Mouse (Mus musculus) stomach, postnatal 0 days (tissue): ENCODE results near the gene Wnt1. TPM values are rescaled to one million over a fixed set of nuclear protein-coding genes. Genes with fewer than 3 reads are reported as not detected.

Experiments
- ATAC-seq: fragments of 200-750 bp; cut with Nextera tagmentation; 2 replicates; pipeline ENCODE4 v1.8.0; 2017; ENCODE audit not compliant: low FRiP score, low TSS enrichment
- DNase-seq: peaks from one replicate; pipeline ENCODE4 v3.0.0-alpha.2; 2016; ENCODE audit warnings: low spot score
- H3K27ac ChIP-seq: fragments of 300-500 bp; sonication (generic); replicated peaks from 2 replicates; pipeline ENCODE4 v1.5.1; 2014; ENCODE audit warnings: mild to moderate bottlenecking, control low read depth
- H3K27me3 ChIP-seq: fragments of 300-500 bp; sonication (generic); 2 replicates; pipeline ENCODE4 v1.6.1; 2014; ENCODE audit warnings: low read length; ENCODE audit not compliant: control insufficient read depth, insufficient read depth
- H3K36me3 ChIP-seq: fragments of 300-500 bp; sonication (generic); 2 replicates; pipeline ENCODE4 v1.6.1; 2014; ENCODE audit warnings: low read length, mixed read lengths; ENCODE audit not compliant: control insufficient read depth, insufficient read depth
- H3K4me1 ChIP-seq: fragments of 300-500 bp; sonication (generic); replicated peaks from 2 replicates; pipeline ENCODE4 v1.6.1; 2014; ENCODE audit warnings: antibody characterized with exemption; ENCODE audit not compliant: control insufficient read depth, insufficient read depth
- H3K4me2 ChIP-seq: fragments of 300-500 bp; sonication (generic); replicated peaks from 2 replicates; pipeline ENCODE4 v1.6.1; 2014; ENCODE audit warnings: low read depth, mild to moderate bottlenecking, control low read depth, moderate library complexity
- H3K4me3 ChIP-seq: fragments of 300-500 bp; sonication (generic); 2 replicates; pipeline ENCODE4 v1.5.1; 2014; ENCODE audit warnings: low read depth, low read length, control low read depth
- H3K9ac ChIP-seq: fragments of 300-500 bp; sonication (generic); 2 replicates; pipeline ENCODE4 v1.6.1; 2014; ENCODE audit warnings: mild to moderate bottlenecking, low read length, control low read depth, mixed read lengths
- H3K9me3 ChIP-seq: fragments of 300-500 bp; sonication (generic); 2 replicates; pipeline ENCODE4 v1.6.1; 2016; ENCODE audit warnings: low read length; ENCODE audit not compliant: control insufficient read depth
- CTCF ChIP-seq: IDR thresholded peaks from 2 replicates; pipeline ENCODE4 v1.5.1; 2016; ENCODE audit warnings: antibody characterized with exemption, low read depth, mild to moderate bottlenecking, moderate library complexity
- EP300 ChIP-seq: optimal IDR thresholded peaks from 2 replicates; pipeline ENCODE3; 2016; ENCODE audit warnings: antibody characterized with exemption
- WGBS: fragments of 180-500 bp; shearing (Covaris S2); extraction: QIAGEN DNeasy Blood & Tissue Kit; methylation state at CpG from one replicate; pipeline ENCODE4 v1.1.7; 2014; 5-methylcytosine and 5-hydroxymethylcytosine counted together
- polyA plus RNA-seq: library from polyadenylated mRNA; unstranded; fragments of >200 nt; fragmentation: Nextera tagmentation; extraction: Ambion mirVana; gene quantifications from 2 replicates; pipeline ENCODE4 v1.2.1, GENCODE M21; 2015

Gene Wnt1
- polyA plus RNA-seq, 1 experiment from 2014 or later, result not detected

DNA sequence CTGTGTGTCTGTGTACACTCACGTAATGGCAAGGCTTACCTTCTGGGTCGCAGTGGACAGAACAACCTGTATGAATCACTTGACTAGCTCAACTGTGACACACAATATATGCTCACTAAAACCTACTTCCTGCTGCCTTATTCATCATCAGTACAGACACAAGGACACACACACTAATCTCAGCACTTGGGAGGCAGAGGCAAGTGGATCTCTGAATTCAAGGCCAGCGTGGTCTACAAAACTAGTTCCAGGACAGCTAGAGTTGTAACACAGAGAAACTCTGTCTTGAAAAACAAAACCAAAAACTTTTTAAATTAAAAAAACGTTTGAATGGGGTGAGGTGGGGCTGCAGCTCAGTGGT lies 48.1 kb downstream of the Wnt1 start:
- Histone ChIP-seq H3K27me3 (no peaks in the 10 kb centered on the region), H3K36me3 (peaks cover 66% of the 10 kb centered on the region), H3K9ac (no peak overlapping the region), H3K27ac (no peak overlapping the region), H3K4me2 (no peak overlapping the region), H3K9me3 (no peaks in the 10 kb centered on the region), H3K4me3 (no peak overlapping the region), H3K4me1 (no peaks in the 10 kb centered on the region)
- DNase-seq (no peak), ATAC-seq (peak; percentile 21; the same call in 1 of the 2 replicates)
- no peak for TF ChIP-seq EP300
- TF ChIP-seq CTCF, result no peak
- 69% methylated on average over 4 of the region's 4 CpGs for WGBS

DNA sequence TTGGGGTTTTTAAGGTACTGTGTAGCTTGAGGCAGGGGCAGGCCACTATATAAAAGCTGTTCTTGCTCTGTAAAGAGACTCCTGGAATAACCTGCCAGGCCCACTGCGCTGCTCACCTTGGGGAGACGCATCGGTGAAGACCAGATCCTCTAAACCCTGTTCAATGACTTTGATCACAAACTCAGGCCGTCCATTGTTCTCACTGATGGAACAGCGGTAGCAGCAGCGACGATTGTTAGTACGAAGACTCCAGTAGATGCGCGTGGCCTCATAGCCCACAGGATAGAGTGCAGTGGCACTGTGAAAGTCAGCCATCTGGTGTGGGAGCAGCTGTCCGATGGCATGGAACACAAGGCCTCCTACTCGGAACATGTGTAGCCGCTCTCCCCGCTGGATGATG lies 49.5 kb downstream of the Wnt1 start:
- no peak for TF ChIP-seq CTCF
- TF ChIP-seq EP300, result no peak
- Histone ChIP-seq H3K9ac (no peak overlapping the region), H3K27me3 (no peaks in the 10 kb centered on the region), H3K4me2 (no peak overlapping the region), H3K4me3 (no peak overlapping the region), H3K27ac (no peak overlapping the region), H3K36me3 (peaks cover 66% of the 10 kb centered on the region), H3K9me3 (no peaks in the 10 kb centered on the region), H3K4me1 (no peaks in the 10 kb centered on the region)
- 94% methylated on average over 14 of the region's 14 CpGs for WGBS
- ATAC-seq, result no peak
- no peak for DNase-seq

DNA sequence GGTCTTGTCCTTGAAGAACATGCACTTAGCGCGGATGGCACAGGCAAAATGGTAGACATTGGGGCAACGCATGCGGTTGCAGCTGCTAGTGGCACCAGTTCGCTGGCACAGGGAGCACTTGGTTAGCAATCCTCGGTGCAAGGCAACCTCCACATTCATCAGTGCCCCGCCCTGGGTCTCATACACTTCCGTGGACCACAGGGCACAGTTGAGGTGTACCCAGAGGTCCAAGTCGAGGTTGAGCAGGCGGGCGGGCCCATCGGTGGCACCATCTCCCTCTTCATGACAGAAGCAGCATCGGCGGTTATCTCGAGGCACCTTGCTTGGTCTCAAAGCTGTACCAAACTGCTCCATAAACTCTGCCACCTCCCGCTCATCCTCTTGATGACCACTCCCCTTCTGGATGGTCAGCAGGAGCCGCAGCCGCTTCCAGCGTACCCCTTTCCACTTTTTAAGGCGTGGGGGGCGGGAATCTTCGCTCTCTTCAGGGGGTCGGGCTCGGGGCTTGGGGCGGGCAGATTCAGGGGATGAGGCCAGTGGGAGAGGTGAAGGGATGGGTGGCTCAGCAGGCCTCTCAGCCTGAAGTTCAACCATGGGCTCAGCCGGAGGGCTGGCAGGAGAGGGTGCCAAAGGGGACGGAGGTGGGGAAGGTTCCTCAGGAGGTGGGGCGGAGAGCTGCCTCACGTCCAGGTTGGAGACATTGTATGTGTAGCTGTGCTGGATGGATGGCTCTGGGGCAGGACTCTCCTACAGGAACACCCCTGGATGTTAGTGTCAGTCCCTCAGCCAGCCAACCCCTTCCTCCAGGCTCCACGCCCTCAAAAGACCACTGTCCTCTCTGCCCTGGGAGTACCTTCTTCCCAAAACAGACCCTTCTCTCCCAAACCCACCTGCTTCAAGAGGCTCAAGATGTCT lies 50.3 kb downstream of the Wnt1 start:
- H3K4me2 ChIP-seq, result no peak overlapping the region
- H3K9ac ChIP-seq, result no peak overlapping the region
- no peaks in the 10 kb centered on the region for H3K27me3 ChIP-seq
- H3K4me3 ChIP-seq, result no peak overlapping the region
- TF ChIP-seq CTCF (no peak), EP300 (no peak)
- WGBS, result 90% methylated on average over 30 of the region's 30 CpGs
- ATAC-seq (no peak), DNase-seq (no peak)
- H3K9me3 ChIP-seq, result no peaks in the 10 kb centered on the region
- no peak overlapping the region for H3K27ac ChIP-seq
- H3K36me3 ChIP-seq, result peaks cover 66% of the 10 kb centered on the region
- H3K4me1 ChIP-seq, result no peaks in the 10 kb centered on the region

Other genes with a start within 250 kb of the Wnt1 start
- gene Ccnt1, start 218.9 kb upstream of the Wnt1 start, polyA plus RNA-seq, result 20.8 and 23.9 TPM in 2 replicates
- gene 4930415O20Rik, start 218.9 kb upstream of the Wnt1 start, polyA plus RNA-seq, result 0.19 and 0.36 TPM in 2 replicates
- gene Adcy6, start 179.8 kb upstream of the Wnt1 start, polyA plus RNA-seq, result 9.0 and 9.5 TPM in 2 replicates
- gene Cacnb3, start 159.0 kb upstream of the Wnt1 start, polyA plus RNA-seq, result 15.1 and 17.6 TPM in 2 replicates
- 8.2 and 10.3 TPM in 2 replicates for gene Ddx23, start 127.0 kb upstream of the Wnt1 start, polyA plus RNA-seq
- 0.35 and 0.46 TPM in 2 replicates for gene Rnd1, start 112.4 kb upstream of the Wnt1 start, polyA plus RNA-seq
- gene Ccdc65, start 81.7 kb upstream of the Wnt1 start, polyA plus RNA-seq, result 0.70 and 0.76 TPM in 2 replicates
- gene Fkbp11, start 61.7 kb upstream of the Wnt1 start, polyA plus RNA-seq, result 117 and 127 TPM in 2 replicates
- 29.5 and 33.1 TPM in 2 replicates for gene Arf3, start 26.6 kb upstream of the Wnt1 start, polyA plus RNA-seq
- 0.11 TPM in 1 of 2 replicates, not detected in the other for gene Wnt10b, start 11.7 kb upstream of the Wnt1 start, polyA plus RNA-seq
- 0.02 TPM in 1 of 2 replicates, not detected in the other for gene Ddn, start 19.6 kb downstream of the Wnt1 start, polyA plus RNA-seq
- 56.2 TPM in 2 replicates for gene Prkag1, start 41.7 kb downstream of the Wnt1 start, polyA plus RNA-seq
- gene Kmt2d, start 81.3 kb downstream of the Wnt1 start, polyA plus RNA-seq, result 5.1 TPM in 2 replicates
- 3.9 and 4.1 TPM in 2 replicates for gene Rhebl1, start 104.7 kb downstream of the Wnt1 start, polyA plus RNA-seq
- 0.89 and 1.1 TPM in 2 replicates for gene Dhh, start 108.7 kb downstream of the Wnt1 start, polyA plus RNA-seq
- gene Lmbr1l, start 128.4 kb downstream of the Wnt1 start, polyA plus RNA-seq, result 7.7 and 9.4 TPM in 2 replicates
- gene Tuba1b, start 144.7 kb downstream of the Wnt1 start, polyA plus RNA-seq, result 470 and 552 TPM in 2 replicates
- gene Gm49450, start 163.7 kb downstream of the Wnt1 start, polyA plus RNA-seq, result not detected in 2 replicates
- 537 and 602 TPM in 2 replicates for gene Tuba1a, start 163.8 kb downstream of the Wnt1 start, polyA plus RNA-seq
- 145 and 159 TPM in 2 replicates for gene Tuba1c, start 240.0 kb downstream of the Wnt1 start, polyA plus RNA-seq